Mouse (Mus musculus): Measurements from ENCODE around the gene Olfr773. TPM values are rescaled to one million over a fixed set of nuclear protein-coding genes. Genes with fewer than 3 reads are reported as not detected.
"Not testable (repeated sequence)": the region's sequence is repeated elsewhere in the genome, so short reads cannot be mapped to it uniquely, and the experiment has no call there.

Olfr773 gene
- not detected in 2 replicates for total RNA-seq (2015; ENCODE audit: low replicate concordance)
- not detected in 2 replicates for total RNA-seq (2017; ENCODE audit: low replicate concordance)

GRCm38 (mm10) chr10:129187319-129187718 is at the start of gene Olfr773:
TSS of gene Olfr773 (minus strand) at chr10:129187419.
- not testable (repeated sequence) for ATAC-seq (replicated peaks; ENCODE audit: low FRiP score, poor library complexity, severe bottlenecking)

GRCm38 (mm10) chr10:129235904-129236303 is 48.7 kb upstream of the Olfr773 start, which contains the start of gene Olfr774:
TSS of gene Olfr774 (plus strand) at chr10:129236204.
- no peak for ATAC-seq (replicated peaks; ENCODE audit: low FRiP score, poor library complexity, severe bottlenecking)

GRCm38 (mm10) chr10:129230737-129231136 is 43.5 kb upstream of the Olfr773 start:
- no peak for ATAC-seq (replicated peaks; ENCODE audit: low FRiP score, poor library complexity, severe bottlenecking)

GRCm38 (mm10) chr10:129177821-129178220 is 9.4 kb downstream of the Olfr773 start, which contains the start of gene Olfr772:
TSS of gene Olfr772 (minus strand) at chr10:129177921.
- not testable (repeated sequence) for ATAC-seq (replicated peaks; ENCODE audit: low FRiP score, poor library complexity, severe bottlenecking)

GRCm38 (mm10) chr10:129164651-129165050 is 22.6 kb downstream of the Olfr773 start, which contains the start of gene Olfr771:
TSS of gene Olfr771 (minus strand) at chr10:129164751.
- ATAC-seq (replicated peaks; ENCODE audit: low FRiP score, poor library complexity, severe bottlenecking), result no peak

- no peak for ATAC-seq (replicated peaks; ENCODE audit: low FRiP score, poor library complexity, severe bottlenecking)
Measured at GRCm38 (mm10) chr10:129138898-129139297, 48.3 kb downstream of the Olfr773 start, which contains the start of gene Olfr770. TSS of gene Olfr770 (minus strand) at chr10:129138998.

Other genes with a start within 250 kb of the Olfr773 start
- not detected in 2 replicates for gene Mettl7b, start 226.4 kb downstream of the Olfr773 start, total RNA-seq (2015; ENCODE audit: low replicate concordance)
- gene Mettl7b, start 226.4 kb downstream of the Olfr773 start, total RNA-seq (2017; ENCODE audit: low replicate concordance), result not detected in 2 replicates
- gene Olfr9, start 198.0 kb downstream of the Olfr773 start, total RNA-seq (2015; ENCODE audit: low replicate concordance), result not detected in 2 replicates
- not detected in 2 replicates for gene Olfr9, start 198.0 kb downstream of the Olfr773 start, total RNA-seq (2017; ENCODE audit: low replicate concordance)
- not detected in 2 replicates for gene Olfr763, start 176.6 kb downstream of the Olfr773 start, total RNA-seq (2015; ENCODE audit: low replicate concordance)
- not detected in 2 replicates for gene Olfr763, start 176.6 kb downstream of the Olfr773 start, total RNA-seq (2017; ENCODE audit: low replicate concordance)
- not detected in 2 replicates for gene Olfr764-ps1, start 147.5 kb downstream of the Olfr773 start, total RNA-seq (2015; ENCODE audit: low replicate concordance)
- not detected in 2 replicates for gene Olfr764-ps1, start 147.5 kb downstream of the Olfr773 start, total RNA-seq (2017; ENCODE audit: low replicate concordance)
- gene Olfr765, start 137.4 kb downstream of the Olfr773 start, total RNA-seq (2015; ENCODE audit: low replicate concordance), result not detected in 2 replicates
- gene Olfr765, start 137.4 kb downstream of the Olfr773 start, total RNA-seq (2017; ENCODE audit: low replicate concordance), result not detected in 2 replicates
- not detected in 2 replicates for gene Olfr766-ps1, start 118.4 kb downstream of the Olfr773 start, total RNA-seq (2015; ENCODE audit: low replicate concordance)
- not detected in 2 replicates for gene Olfr766-ps1, start 118.4 kb downstream of the Olfr773 start, total RNA-seq (2017; ENCODE audit: low replicate concordance)
- gene Olfr767, start 104.5 kb downstream of the Olfr773 start, total RNA-seq (2015; ENCODE audit: low replicate concordance), result not detected in 2 replicates
- gene Olfr767, start 104.5 kb downstream of the Olfr773 start, total RNA-seq (2017; ENCODE audit: low replicate concordance), result not detected in 2 replicates
- not detected in 2 replicates for gene Olfr768, start 88.0 kb downstream of the Olfr773 start, total RNA-seq (2015; ENCODE audit: low replicate concordance)
- gene Olfr768, start 88.0 kb downstream of the Olfr773 start, total RNA-seq (2017; ENCODE audit: low replicate concordance), result not detected in 2 replicates
- gene Olfr769, start 69.6 kb downstream of the Olfr773 start, total RNA-seq (2015; ENCODE audit: low replicate concordance), result not detected in 2 replicates
- gene Olfr769, start 69.6 kb downstream of the Olfr773 start, total RNA-seq (2017; ENCODE audit: low replicate concordance), result not detected in 2 replicates
- gene Olfr770, start 48.4 kb downstream of the Olfr773 start, total RNA-seq (2015; ENCODE audit: low replicate concordance), result not detected in 2 replicates
- gene Olfr770, start 48.4 kb downstream of the Olfr773 start, total RNA-seq (2017; ENCODE audit: low replicate concordance), result not detected in 2 replicates
- gene Olfr771, start 22.7 kb downstream of the Olfr773 start, total RNA-seq (2015; ENCODE audit: low replicate concordance), result not detected in 2 replicates
- not detected in 2 replicates for gene Olfr771, start 22.7 kb downstream of the Olfr773 start, total RNA-seq (2017; ENCODE audit: low replicate concordance)
- not detected in 2 replicates for gene Olfr772, start 9.5 kb downstream of the Olfr773 start, total RNA-seq (2015; ENCODE audit: low replicate concordance)
- not detected in 2 replicates for gene Olfr772, start 9.5 kb downstream of the Olfr773 start, total RNA-seq (2017; ENCODE audit: low replicate concordance)
- not detected in 2 replicates for gene Olfr774, start 48.8 kb upstream of the Olfr773 start, total RNA-seq (2015; ENCODE audit: low replicate concordance)
- not detected in 2 replicates for gene Olfr774, start 48.8 kb upstream of the Olfr773 start, total RNA-seq (2017; ENCODE audit: low replicate concordance)
- not detected in 2 replicates for gene Olfr775, start 61.0 kb upstream of the Olfr773 start, total RNA-seq (2015; ENCODE audit: low replicate concordance)
- gene Olfr775, start 61.0 kb upstream of the Olfr773 start, total RNA-seq (2017; ENCODE audit: low replicate concordance), result not detected in 2 replicates
- gene Olfr776, start 71.7 kb upstream of the Olfr773 start, total RNA-seq (2015; ENCODE audit: low replicate concordance), result not detected in 2 replicates
- not detected in 2 replicates for gene Olfr776, start 71.7 kb upstream of the Olfr773 start, total RNA-seq (2017; ENCODE audit: low replicate concordance)
- not detected in 2 replicates for gene Olfr777, start 84.1 kb upstream of the Olfr773 start, total RNA-seq (2015; ENCODE audit: low replicate concordance)
- 0.14 TPM in 1 of 2 replicates, not detected in the other for gene Olfr777, start 84.1 kb upstream of the Olfr773 start, total RNA-seq (2017; ENCODE audit: low replicate concordance)
- gene Olfr780, start 130.7 kb upstream of the Olfr773 start, total RNA-seq (2015; ENCODE audit: low replicate concordance), result not detected in 2 replicates
- gene Olfr780, start 130.7 kb upstream of the Olfr773 start, total RNA-seq (2017; ENCODE audit: low replicate concordance), result 0.42 TPM in 1 of 2 replicates, not detected in the other
- not detected in 2 replicates for gene Olfr781, start 141.4 kb upstream of the Olfr773 start, total RNA-seq (2015; ENCODE audit: low replicate concordance)
- gene Olfr781, start 141.4 kb upstream of the Olfr773 start, total RNA-seq (2017; ENCODE audit: low replicate concordance), result not detected in 2 replicates
- gene Olfr782, start 161.4 kb upstream of the Olfr773 start, total RNA-seq (2015; ENCODE audit: low replicate concordance), result not detected in 2 replicates
- not detected in 2 replicates for gene Olfr782, start 161.4 kb upstream of the Olfr773 start, total RNA-seq (2017; ENCODE audit: low replicate concordance)
- 0.19 and 0.21 TPM in 2 replicates for gene Olfr784, start 196.7 kb upstream of the Olfr773 start, total RNA-seq (2015; ENCODE audit: low replicate concordance)
- gene Olfr784, start 196.7 kb upstream of the Olfr773 start, total RNA-seq (2017; ENCODE audit: low replicate concordance), result 0.14 TPM in 1 of 2 replicates, not detected in the other
- gene Olfr785, start 218.0 kb upstream of the Olfr773 start, total RNA-seq (2015; ENCODE audit: low replicate concordance), result not detected in 2 replicates
- not detected in 2 replicates for gene Olfr785, start 218.0 kb upstream of the Olfr773 start, total RNA-seq (2017; ENCODE audit: low replicate concordance)
- gene Olfr786, start 239.9 kb upstream of the Olfr773 start, total RNA-seq (2015; ENCODE audit: low replicate concordance), result not detected in 2 replicates
- gene Olfr786, start 239.9 kb upstream of the Olfr773 start, total RNA-seq (2017; ENCODE audit: low replicate concordance), result not detected in 2 replicates